Mouse (Mus musculus) spleen, postnatal 4 days (tissue): ENCODE results near the gene Dyrk2.

Source experiments
- DNase-seq, 2 experiments: peaks; one replicate each; pipeline ENCODE4 v3.0.0; 2022; ENCODE audit warnings: low spot score in 2 of 2

The Dyrk2 gene

DNA sequence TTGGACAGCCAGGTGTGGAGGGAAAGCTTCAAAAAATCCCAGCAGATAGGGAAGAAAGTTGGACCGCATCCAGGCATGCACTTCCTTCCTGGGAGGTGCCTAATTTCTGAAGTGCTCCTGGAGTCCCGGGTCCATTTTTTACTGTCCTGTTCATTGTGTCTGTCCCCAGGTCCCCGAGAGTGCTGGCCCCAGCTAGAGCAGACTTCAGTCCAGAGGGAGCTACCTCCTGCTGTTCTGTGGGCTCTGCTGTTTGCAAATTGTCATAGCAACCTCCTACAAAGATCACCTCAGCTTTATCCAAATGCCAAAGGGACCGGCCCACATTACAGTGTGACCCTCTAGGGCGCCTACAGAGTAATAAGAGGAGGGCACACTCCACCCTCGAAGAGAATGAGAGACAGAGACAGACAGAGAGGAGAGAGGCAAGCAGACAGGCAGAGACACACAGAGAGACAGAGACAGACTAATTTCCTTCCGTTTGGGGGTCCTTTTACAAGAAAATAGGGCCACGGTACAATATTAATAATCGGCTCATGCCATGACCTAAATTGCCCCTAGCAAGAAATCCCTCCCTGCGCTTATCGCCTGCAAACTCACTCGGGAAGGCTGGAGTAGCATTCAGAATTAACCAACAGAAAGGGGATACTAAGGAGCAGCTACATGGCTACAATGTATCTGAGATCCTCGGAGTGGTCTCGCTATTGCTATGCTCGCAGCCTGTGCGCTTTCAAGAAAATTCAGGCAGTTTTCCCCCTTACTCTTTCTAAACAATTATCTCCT lies at the start of gene Dyrk2:
Gene Dyrk2 (minus strand): TSS at position 9 of the 780 bp plus-strand sequence.
- DNase-seq: no peak

DNA sequence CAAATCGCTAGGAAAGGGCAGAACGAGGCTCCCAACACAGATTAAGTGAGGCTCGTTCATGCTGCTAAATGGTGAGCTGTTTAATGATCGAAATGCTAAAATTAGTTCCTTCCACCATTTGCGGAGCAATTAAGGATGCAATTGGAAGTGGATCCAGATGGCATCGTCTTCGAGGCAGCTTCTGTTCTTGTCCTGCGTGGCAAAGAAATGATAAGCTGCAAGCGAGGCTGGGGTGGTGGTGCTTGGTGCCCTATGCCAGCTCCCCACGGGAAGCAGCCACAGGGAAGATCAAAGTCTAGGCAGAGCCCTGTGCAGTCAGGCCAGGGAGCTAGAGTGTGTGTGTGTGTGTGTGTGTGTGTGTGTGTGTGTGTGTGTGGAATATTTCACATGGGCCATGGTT lies 32.6 kb upstream of the Dyrk2 start:
- DNase-seq: no peak

DNA sequence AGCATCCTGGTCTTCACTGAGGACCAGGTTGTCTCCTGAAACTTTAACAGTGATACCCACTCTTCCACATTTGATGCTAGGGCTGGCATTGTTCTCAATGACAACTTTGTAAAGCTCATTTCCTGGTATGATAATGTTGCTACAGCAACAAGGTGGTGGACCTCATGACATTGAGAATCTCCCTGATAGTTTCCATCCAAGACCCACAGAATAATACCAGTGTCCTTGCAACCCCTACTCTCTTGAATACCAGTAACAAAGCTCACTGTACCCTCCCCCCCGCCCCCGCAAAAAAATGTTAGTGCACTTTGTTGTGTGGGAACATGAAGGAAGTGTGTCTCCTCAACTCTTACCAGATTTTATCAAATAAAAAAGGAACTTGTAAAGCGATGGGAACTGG lies 23.6 kb upstream of the Dyrk2 start:
- no peak for DNase-seq

DNA sequence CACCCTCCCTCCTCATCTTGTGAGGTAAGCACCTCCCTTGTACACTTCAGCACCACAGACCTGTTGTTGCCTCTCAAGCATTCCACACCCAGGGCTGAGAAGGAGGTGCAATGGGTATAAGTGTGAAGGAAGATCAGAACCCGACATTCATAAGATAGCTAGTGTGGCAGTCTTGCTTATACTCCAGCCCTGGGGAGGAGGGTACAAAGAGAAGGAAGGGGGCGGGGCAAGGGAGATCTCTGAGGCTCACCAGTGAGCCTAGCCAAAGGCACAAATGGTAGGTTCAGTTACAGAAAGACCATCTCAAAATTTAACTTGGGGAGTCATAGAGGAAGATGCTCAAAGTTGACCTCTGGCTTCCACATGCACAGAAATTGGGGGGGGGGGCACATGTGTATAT lies 14.1 kb upstream of the Dyrk2 start:
- no peak for DNase-seq

DNA sequence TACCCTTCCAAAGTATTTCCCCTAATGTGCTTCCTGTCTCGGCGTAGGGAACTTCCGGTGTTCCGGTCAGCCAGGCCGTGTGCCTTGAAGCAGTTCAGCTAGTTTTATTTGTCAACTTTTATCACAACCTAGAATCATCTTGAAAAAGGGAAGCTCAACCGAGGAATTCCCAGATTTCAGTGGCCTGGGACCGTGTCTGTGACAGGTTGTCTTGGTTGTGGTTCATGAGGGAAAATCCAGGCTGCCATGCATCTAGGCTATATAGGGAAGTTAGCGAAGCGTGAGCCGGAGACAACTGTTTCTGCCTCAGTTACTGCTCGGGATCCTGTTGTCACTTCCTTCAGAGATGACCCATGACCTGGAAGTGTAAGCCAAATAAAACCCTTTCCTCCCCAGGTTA lies 13.3 kb upstream of the Dyrk2 start:
- DNase-seq: no peak

DNA sequence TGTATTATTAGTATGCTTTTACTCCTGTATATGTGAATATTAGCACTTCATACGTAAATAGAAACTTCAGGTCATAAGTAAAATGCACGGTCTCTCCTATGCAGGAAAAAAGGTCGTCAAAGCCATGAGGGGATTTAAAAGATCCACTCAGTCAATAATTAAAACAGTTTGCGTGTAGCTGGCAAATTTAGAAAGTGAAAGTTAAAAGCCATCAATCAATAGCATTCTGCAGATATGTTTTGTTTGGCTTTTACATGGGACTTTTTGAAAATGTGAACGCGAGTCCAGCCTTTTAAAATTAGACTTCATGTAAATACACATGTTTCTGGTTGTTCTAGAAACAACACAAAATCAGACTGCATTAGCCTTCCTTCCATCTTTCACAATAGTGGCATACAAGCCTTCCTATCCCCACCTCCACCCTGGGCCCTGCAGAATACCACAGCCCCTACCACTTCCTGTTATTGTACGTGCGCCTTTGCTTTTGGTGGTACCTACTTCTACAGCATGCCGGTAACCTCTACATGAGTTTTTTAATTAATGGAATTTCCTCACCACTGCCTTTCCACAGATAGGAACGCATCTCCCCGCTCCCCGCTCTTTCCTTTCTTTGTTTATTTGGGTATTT lies 12.4 kb upstream of the Dyrk2 start:
- peak in 1 of 2 experiments; percentile 45 for DNase-seq

DNA sequence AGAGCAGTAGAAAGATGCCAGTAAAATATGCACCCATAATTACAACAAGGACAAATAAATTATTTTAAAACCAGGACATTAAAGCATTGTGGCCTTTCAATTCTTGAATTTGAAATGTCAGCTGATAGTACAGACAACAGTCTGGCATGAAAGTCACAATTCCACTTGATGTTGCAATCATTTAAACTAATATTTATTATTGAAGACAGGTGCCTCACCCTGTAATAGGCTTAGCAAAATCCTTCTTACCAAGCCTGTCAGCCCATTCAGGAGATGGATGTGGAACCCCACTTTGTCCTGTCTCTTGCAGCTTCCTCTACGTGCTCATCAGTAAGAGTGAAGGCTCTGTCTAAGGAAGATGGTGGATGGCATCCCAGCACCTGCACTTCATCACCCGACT lies 10.8 kb upstream of the Dyrk2 start:
- no peak for DNase-seq

DNA sequence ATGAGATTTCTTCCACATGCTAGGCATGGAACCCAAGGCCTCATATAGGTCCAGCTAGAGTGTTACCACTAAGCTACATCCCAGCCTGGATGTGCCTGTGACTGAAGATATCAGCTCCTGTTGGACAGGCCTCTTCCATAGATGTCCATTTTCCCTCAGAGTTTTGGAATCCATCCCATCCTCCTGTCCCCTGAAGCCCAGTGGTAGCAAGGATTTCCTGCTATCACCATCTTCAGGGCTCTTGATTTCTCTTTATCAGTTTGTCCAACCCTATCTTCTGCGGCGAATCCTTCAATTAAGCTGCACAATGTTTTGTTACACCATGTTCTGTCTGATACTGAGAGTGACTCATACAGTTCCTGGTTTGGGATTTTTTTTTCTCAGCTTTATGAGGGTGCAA lies 2.2 kb upstream of the Dyrk2 start:
- DNase-seq: no peak

DNA sequence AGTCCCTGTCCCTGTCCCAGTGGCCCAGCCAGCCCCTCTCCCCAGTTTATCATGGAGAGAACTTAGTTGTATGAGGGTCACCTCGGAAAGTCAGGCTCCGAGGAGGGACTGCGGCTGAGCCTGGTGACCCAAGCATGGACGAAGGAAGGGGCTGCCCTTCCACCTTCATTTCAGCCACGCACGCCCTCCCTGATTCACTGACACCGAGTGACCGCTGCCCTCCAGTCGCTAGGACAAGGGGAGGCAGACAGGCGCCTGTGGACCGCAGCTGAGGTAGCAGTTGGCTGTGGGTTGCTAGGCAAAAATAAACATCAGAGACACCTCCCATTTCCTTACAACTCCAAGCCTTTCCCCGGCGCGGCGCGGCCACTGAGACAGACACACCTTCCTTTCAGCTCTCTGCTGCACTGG lies 413 bp downstream of the Dyrk2 start:
- DNase-seq: peak; percentile 29 to 64

DNA sequence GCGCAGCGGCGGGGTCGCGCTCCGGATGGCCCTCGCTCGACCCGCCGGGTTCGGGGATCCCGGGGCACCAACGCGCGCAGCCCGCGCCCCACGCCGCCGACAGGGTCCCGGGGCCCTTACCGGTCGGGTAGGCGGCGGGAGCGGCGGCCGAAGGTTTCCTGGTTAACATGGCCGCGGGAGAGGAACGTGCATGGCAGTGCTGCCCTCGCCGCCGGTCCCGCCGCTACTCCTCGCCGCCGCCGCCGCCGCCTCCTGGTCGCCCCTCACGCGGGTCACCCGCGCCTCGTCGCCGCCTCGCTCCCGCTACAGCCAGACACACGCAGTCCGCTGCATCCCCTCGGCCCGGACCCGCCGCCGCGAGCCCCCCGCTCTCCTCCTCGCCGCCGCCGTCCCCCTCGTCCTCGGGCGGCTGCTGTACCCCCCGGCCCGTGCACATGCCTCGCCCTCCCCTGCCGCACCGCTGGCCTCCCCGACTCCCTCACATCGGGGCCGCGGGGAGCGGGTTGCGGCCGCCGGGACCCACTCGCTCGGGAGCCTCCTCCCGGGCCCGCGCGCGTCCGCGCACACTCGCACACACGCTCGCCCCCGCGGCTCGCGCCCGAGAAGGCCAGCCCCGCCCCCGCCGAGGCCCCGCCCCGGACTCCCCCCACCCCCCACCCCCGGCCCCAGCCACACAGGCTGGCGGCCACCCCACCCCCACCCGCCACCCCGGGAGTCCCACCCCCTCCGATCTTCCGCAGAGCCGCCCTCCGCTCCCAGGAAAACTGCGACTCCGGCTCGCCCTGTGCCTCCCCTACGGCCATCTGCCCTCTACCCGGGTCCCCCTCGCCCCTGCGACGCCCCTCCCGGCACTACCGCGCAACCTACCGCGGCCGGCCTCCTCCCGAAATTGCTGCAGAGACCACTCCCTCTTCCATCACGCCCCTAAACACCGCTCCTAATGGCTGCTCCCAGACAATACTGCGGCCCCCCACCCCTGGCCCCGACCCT lies 1.1 kb downstream of the Dyrk2 start:
- peak; percentile 62 to 87 for DNase-seq

DNA sequence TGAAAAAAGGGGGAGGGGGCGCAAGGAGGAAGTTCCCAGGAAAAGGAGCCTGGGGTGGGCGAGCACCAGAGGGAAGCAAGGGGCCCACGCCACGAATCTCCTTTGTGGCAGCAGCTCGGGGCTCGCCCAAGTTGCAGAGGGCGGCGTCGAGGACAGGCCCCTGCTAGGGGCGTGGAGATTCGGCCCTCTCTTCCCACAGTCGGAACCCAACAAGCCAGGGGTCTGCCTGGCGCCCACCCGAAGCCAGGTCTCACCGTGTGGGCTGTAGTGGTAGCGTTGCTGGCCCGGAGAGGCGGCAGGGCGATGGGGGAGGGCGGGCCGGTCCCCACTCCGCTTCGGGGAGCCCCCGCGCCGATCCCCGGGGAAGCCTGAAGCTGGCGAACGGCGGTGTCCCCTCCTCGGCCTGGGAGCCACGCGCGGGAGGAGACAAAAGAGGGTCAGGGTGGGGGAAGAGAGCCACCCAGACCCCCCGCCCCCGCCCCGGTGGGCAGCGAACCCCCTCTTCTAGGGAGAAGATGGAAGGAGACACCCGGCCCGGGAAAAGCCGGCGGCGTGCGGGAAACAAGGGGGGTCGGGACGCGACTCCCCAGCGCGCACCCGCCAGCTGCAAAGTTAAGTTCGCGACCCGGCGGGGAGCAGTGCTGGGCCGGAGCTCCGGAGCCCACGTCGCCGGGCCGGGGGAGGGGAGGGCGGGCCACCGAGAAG lies 2.0 kb downstream of the Dyrk2 start:
- peak; percentile 37 to 75 for DNase-seq

DNA sequence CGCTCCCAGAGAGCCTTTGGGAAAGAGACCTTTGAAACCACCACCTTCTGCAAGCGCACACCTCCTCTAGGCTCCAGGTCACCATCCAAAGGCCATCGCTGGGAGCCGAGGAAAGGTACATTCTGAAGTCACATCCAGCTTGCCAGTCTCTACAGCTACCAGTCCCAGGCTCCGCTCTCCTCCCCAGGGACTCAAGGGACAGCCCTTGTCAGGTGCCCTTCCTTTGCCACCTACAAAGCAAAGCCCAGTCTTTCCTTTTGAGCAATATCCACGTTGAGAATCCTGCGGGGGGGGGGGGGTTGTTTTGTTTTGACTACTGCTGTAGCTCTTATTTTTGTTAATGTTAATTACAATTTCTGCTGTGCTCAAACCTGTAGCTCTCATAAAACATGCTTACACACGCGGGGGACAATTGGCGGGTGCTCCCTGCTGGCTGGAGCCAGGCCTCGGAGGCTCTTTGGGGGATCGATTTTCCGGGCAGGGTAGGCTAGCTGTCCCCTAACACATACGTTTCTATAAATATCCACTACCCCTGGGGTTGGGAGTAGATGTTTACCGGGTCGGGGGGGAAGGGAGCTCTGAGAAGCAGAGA lies 2.6 kb downstream of the Dyrk2 start:
- DNase-seq: no peak

DNA sequence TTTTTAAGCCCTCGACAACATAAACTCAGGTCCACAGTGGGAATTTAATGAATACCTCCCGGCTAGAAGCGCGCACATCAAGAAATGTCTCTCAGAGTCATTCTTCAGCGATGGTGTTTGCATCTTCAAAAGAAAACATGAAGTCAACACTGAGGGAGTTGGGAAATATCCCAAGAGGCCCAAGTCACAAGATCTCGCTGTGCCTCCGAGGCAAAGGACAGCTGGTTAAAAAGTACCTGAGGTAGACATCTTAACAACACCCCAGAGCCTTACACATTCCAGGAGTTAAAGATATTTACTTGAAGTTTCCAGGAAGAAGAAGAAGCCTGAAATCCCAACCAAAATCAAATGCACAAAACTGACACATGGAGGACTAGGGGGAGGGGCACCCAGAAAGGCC lies 5.0 kb downstream of the Dyrk2 start:
- DNase-seq: no peak

DNA sequence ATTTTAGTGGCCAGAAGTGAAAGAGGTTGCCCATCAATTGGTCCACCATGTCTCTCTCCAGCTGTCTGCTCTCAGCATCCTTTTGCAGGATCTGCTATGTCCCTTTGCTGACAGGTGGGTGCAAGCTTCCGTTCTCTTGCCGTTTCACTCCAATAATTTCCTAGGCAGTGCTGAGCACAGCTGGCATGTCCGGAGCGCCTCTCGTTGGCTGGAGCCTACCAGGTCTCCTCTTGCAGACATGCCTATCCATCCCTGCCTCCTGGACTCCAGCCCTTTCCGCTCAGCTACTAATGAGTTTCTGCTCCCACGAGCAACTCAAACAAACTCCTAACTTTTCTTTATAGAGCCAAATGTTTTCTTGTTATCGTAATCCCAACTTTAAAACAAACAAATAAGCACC lies 6.4 kb downstream of the Dyrk2 start:
- DNase-seq: peak in 1 of 2 experiments; percentile 48

DNA sequence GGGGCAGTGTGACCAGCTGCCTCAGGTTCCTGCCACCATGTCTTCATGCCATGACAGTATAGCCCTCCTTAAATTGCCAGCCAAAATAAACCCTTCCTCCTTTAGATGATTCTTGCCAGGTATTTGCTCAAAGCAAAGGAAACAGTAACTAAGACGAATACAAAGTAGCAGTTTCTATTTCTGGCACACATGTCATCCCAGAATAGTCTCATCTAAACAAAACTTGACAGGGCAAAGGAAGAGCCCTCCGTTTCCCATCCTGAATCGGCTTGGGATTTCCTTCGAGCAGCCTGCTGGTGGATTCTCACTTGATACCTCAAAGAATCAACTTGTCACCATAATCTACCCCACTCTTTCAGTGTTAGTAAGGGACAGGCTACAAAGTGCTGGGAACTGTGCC lies 7.8 kb downstream of the Dyrk2 start:
- peak in 1 of 2 experiments; percentile 22 for DNase-seq

DNA sequence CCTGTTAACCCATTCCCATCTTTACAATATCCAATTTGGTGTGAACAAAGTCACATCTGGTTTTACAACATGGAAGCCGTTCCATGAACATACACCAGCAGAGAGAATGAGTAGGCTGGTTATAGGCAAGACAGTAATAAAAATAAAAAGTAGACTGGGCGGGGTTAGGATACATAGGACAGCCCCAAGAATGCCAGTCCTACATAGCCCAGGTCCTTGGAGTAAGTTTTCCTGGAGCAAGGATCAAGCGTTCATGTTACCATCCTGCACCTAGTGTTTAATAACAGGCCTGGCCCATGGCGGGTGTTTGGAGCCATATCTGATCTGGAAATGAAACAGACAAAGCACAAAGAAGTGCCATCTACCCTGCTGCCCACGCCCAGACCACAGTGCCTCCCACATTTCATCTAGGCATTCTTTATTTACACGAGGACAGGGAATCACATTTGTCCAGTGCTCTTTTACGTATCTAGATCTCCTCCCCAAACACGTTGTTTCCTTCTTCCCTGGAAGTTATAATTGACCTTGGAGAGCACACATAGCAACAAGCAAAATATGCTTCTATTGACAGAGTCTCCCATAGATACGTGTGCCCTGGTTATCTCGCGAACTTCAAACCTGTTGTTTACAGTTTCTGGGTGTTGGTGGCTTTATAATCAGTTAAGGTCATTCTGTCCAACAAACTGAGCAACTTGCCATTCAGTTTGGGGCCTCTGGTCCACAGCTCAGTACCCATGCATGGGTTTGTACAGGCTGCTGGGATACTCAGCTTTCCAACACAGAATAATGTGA lies 8.6 kb downstream of the Dyrk2 start:
- DNase-seq: no peak

DNA sequence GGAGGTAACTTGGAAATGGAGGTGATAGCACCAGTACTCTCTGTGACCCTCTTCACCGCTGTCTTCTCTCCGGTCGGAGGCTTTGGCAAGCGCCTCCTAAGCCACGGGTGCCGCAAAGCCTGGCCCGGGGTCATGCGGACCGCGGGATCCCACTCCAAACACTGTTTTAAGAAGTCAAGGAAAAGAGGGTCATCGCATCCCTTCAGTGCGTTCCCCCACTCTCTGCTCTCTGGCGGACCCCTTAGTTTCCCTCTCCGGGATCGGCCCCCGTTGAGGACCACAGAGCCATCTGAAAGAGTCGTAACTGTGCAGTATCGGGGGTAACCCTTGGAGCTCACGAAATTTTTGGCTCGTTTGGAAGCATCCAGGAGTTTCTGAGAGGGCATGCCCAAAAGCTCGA lies 10.4 kb downstream of the Dyrk2 start:
- DNase-seq: peak in 1 of 2 experiments; percentile 51

DNA sequence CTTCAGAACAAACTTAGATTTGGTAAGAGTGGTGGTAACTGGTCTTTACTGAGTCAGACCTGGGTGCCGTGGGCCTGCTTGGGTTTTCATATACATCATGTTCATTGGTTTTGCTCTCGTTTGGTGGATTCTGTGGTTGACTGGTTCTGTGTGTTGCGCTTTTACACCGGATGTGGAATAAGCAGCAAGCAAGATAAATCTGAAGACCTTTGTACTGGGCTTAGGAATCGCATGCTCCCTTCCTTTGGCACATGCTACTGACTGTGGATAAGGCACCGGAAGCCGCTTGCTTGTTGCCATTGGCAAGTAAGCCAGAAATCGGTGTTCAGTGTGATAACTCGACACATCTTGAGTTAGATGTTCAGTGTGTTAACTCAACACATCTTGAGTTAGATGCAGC lies 15.4 kb downstream of the Dyrk2 start:
- peak in 1 of 2 experiments; percentile 53 for DNase-seq

DNA sequence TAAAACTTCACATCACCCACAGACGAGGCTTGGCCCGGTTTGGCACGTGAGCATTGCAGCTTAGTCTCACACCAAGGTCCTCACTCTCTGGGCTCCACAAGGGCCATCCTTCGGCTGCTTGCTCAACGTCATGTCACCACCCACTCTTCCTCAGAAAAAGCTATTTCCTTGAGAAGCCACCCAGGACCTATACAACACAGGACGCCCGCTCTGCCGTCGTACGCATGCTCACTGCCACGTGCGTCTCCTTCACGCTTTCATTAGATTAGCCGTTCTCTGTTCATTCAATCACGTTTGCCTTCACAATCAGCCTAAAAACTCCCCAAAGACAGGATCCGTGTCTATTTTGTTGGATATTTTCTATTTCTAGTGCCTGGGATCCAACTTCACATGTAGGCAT lies 17.5 kb downstream of the Dyrk2 start:
- DNase-seq: no peak

DNA sequence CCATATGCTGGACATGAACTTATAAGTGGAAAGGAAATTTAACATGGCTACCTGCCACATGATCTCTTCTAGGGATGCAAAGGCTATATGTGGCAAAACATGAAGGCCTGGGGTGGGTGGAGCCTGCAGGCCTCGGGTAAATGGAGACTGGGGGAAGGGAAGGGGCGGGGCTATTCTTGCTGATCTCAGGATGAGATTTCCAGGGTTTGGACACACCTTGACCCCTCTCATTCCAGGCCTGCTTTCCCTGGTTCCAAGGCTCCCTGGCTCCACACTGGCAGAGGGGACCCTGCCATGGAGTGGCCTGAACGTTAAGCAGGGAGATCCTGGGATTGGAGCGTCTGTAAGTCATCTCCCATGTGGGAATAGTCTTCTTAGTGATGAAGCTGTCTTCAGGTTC lies 21.5 kb downstream of the Dyrk2 start:
- peak in 1 of 2 experiments; percentile 51 for DNase-seq
